Mouse (Mus musculus) liver, postnatal 0 days (tissue): ENCODE results near the gene Glp1r.

Experiments
- CTCF ChIP-seq: sonication (generic); IDR thresholded peaks from 2 replicates; pipeline ENCODE4 v1.5.1; 2016; ENCODE audit warnings: antibody characterized with exemption, low read depth
- EP300 ChIP-seq: IDR thresholded peaks from 2 replicates; pipeline ENCODE4 v1.6.1; 2016; ENCODE audit warnings: antibody characterized with exemption, low read depth, mild to moderate bottlenecking

DNA sequence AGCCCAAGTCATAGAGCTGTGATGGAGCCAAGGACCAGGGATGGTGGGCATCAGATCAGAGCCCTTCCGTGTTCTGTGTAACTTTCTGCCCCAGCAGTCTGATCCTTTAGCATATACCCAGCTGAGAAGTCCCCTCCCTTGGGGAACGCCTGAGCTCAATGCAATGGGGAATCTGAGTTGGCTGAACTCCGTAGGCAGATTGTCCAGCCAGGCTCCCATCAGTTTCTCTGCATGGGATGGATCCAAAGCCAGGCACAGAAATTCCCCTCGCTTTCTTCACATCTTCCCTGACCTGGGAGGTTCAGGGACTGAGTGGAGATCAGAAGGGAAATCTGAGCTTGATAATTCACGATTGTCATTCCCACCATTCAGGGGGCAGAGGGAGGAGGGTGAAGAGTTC, 33.7 kb downstream of the Glp1r start:
- TF ChIP-seq EP300 (no peak), CTCF (no peak)
